Mouse (Mus musculus) heart, embryonic 10.5 days (tissue): Measurements from ENCODE around the gene Cep250. TPM values are rescaled to one million over a fixed set of nuclear protein-coding genes. Genes with fewer than 3 reads are reported as not detected.

Source experiments
- DNase-seq: peaks from one replicate; pipeline ENCODE4 v3.0.0-alpha.2; 2017; ENCODE audit warnings: low spot score
- H3K27ac ChIP-seq: fragments of 300-500 bp; sonication (generic); 2 replicates; pipeline ENCODE4 v1.5.1; 2016; ENCODE audit warnings: mild to moderate bottlenecking
- H3K27me3 ChIP-seq: fragments of 300-500 bp; sonication (generic); 2 replicates; pipeline ENCODE4 v1.6.1; 2016; ENCODE audit warnings: mild to moderate bottlenecking; ENCODE audit not compliant: poor library complexity, insufficient read depth, severe bottlenecking
- H3K36me3 ChIP-seq: fragments of 300-500 bp; sonication (generic); 2 replicates; pipeline ENCODE4 v1.6.1; 2016; ENCODE audit warnings: mild to moderate bottlenecking, moderate library complexity
- H3K4me1 ChIP-seq: fragments of 300-500 bp; sonication (generic); 2 replicates; pipeline ENCODE4 v1.6.1; 2016; ENCODE audit warnings: mild to moderate bottlenecking
- H3K4me3 ChIP-seq: fragments of 300-500 bp; sonication (generic); 2 replicates; pipeline ENCODE4 v1.5.1; 2016; ENCODE audit warnings: mild to moderate bottlenecking, moderate library complexity
- H3K9me3 ChIP-seq: fragments of 300-500 bp; sonication (generic); 2 replicates; pipeline ENCODE4 v1.6.1; 2016; ENCODE audit warnings: mild to moderate bottlenecking, moderate library complexity
- WGBS: fragments of 180-500 bp; shearing (Covaris S2); methylation state at CpG from one replicate; pipeline ENCODE4 v1.1.7; 2016; 5-methylcytosine and 5-hydroxymethylcytosine counted together
- polyA plus RNA-seq: library from polyadenylated mRNA; unstranded; fragments of >200 nt; fragmentation: Nextera tagmentation; extraction: Ambion mirVana; gene quantifications from 2 replicates; pipeline ENCODE4 v1.2.1, GENCODE M21; 2016

Cep250 gene
- polyA plus RNA-seq, 1 experiment from 2014 or later, result 17.6 TPM

GRCm38 (mm10) chr2:156047929-156048328 lies 91.7 kb downstream of the Cep250 start:
- Histone ChIP-seq H3K27me3 (peaks cover 76% of the 10 kb centered on the region), H3K4me3 (peak overlapping the region; percentile 33), H3K36me3 (no peaks in the 10 kb centered on the region), H3K27ac (no peak overlapping the region), H3K4me1 (peaks cover 7% of the 10 kb centered on the region; the same call in 1 of the 2 replicates), H3K9me3 (no peaks in the 10 kb centered on the region)
- 7% methylated on average over 19 of the region's 19 CpGs for WGBS
- DNase-seq, result no peak

Other genes starting within 250 kb of the Cep250 start
- 31.5 and 34.4 TPM in 2 replicates for gene Edem2, start 227.0 kb upstream of the Cep250 start, polyA plus RNA-seq
- not detected in 2 replicates for gene Gm17581, start 220.6 kb upstream of the Cep250 start, polyA plus RNA-seq
- gene Procr, start 205.3 kb upstream of the Cep250 start, polyA plus RNA-seq, result 5.3 and 6.6 TPM in 2 replicates
- gene Mmp24, start 181.1 kb upstream of the Cep250 start, polyA plus RNA-seq, result 0.06 TPM in 1 of 2 replicates, not detected in the other
- 7.9 and 9.5 TPM in 2 replicates for gene BC029722, start 137.0 kb upstream of the Cep250 start, polyA plus RNA-seq
- 170 and 215 TPM in 2 replicates for gene Eif6, start 129.5 kb upstream of the Cep250 start, polyA plus RNA-seq
- gene Fam83c, start 121.6 kb upstream of the Cep250 start, polyA plus RNA-seq, result 0.22 and 0.30 TPM in 2 replicates
- 100 and 112 TPM in 2 replicates for gene Uqcc1, start 26.1 kb upstream of the Cep250 start, polyA plus RNA-seq
- gene Gm15557, start 15.7 kb upstream of the Cep250 start, polyA plus RNA-seq, result not detected in 2 replicates
- 0.25 and 0.29 TPM in 2 replicates for gene Gdf5, start 11.1 kb upstream of the Cep250 start, polyA plus RNA-seq
- gene 6430550D23Rik, start 51.5 kb downstream of the Cep250 start, polyA plus RNA-seq, result 0.79 and 1.4 TPM in 2 replicates
- 179 and 186 TPM in 2 replicates for gene Ergic3, start 51.6 kb downstream of the Cep250 start, polyA plus RNA-seq
- not detected in 2 replicates for gene Fer1l4, start 96.5 kb downstream of the Cep250 start, polyA plus RNA-seq
- 3.4 and 5.0 TPM in 2 replicates for gene Spag4, start 108.7 kb downstream of the Cep250 start, polyA plus RNA-seq
- 42.6 and 55.3 TPM in 2 replicates for gene Cpne1, start 155.5 kb downstream of the Cep250 start, polyA plus RNA-seq
- 33.0 and 35.1 TPM in 2 replicates for gene Rbm12, start 155.5 kb downstream of the Cep250 start, polyA plus RNA-seq
- 12.4 and 18.4 TPM in 2 replicates for gene Gm28036, start 170.6 kb downstream of the Cep250 start, polyA plus RNA-seq
- 431 and 437 TPM in 2 replicates for gene Romo1, start 187.6 kb downstream of the Cep250 start, polyA plus RNA-seq
- gene Nfs1, start 187.7 kb downstream of the Cep250 start, polyA plus RNA-seq, result 54.5 and 65.2 TPM in 2 replicates
- 384 and 469 TPM in 2 replicates for gene Rbm39, start 223.8 kb downstream of the Cep250 start, polyA plus RNA-seq
- 45.5 and 51.6 TPM in 2 replicates for gene Phf20, start 240.0 kb downstream of the Cep250 start, polyA plus RNA-seq